Mouse (Mus musculus) ES-E14 (cell line): ENCODE data around the gene U2af1.

Experiments
- CHD2 ChIP-seq: IDR thresholded peaks from 2 replicates; pipeline ENCODE4 v1.6.1; 2014; ENCODE audit warnings: mild to moderate bottlenecking, low read depth, low read length, inconsistent platforms
- HCFC1 ChIP-seq: IDR thresholded peaks from 2 replicates; pipeline ENCODE4 v1.6.1; 2012; ENCODE audit warnings: low read length, inconsistent platforms, borderline replicate concordance; ENCODE audit not compliant: insufficient read depth
- MAFK ChIP-seq: IDR thresholded peaks from 2 replicates; pipeline ENCODE4 v1.6.1; 2014; ENCODE audit warnings: mild to moderate bottlenecking, low read depth, low read length, inconsistent platforms; ENCODE audit not compliant: insufficient read depth
- ZC3H11A ChIP-seq: IDR thresholded peaks from 2 replicates; pipeline ENCODE4 v1.6.1; 2012; ENCODE audit warnings: low read depth, mild to moderate bottlenecking, inconsistent platforms, low read length, borderline replicate concordance
- ZNF384 ChIP-seq: IDR thresholded peaks from 2 replicates; pipeline ENCODE4 v1.6.1; 2012; ENCODE audit warnings: low read depth, low read length, inconsistent platforms

GRCm38 (mm10) chr17:31635781-31636180, 22.9 kb downstream of the U2af1 start:
- TF ChIP-seq HCFC1 (no peak), ZNF384 (no peak), ZC3H11A (no peak), CHD2 (no peak), MAFK (no peak)
